Mouse (Mus musculus) CH12.LX (cell line): ENCODE measurements at regions not wholly inside any gene's neighbourhood (a gene's known extent, or its start where the extent isn't known, plus 50 kb on each side); places are given as distances from the start of the nearest gene placed in this dataset.

ENCODE experiments used
- CTCF ChIP-seq, 2 experiments: IDR thresholded peaks in 1 of 2; conservative IDR thresholded peaks in 1 of 2; 2 replicates each; pipeline ENCODE4 v1.5.1; 2011 to 2012; ENCODE audit warnings: low read depth in 2 of 2, low read length in 2 of 2, improper control_type of control experiment in 1 of 2, inconsistent platforms in 1 of 2, mild to moderate bottlenecking in 1 of 2, moderate library complexity in 1 of 2
- ELF1 ChIP-seq: IDR thresholded peaks from 2 replicates; pipeline ENCODE4 v1.6.1; 2014; ENCODE audit warnings: low read depth, mild to moderate bottlenecking, inconsistent platforms, low read length, improper control_type of control experiment
- EP300 ChIP-seq: IDR thresholded peaks from 2 replicates; pipeline ENCODE4 v1.6.1; 2011; ENCODE audit warnings: low read length, improper control_type of control experiment
- POLR2A ChIP-seq: IDR thresholded peaks from 2 replicates; pipeline ENCODE4 v1.6.1; 2011; ENCODE audit warnings: low read depth, mild to moderate bottlenecking, improper control_type of control experiment, low read length
- TCF12 ChIP-seq: IDR thresholded peaks from 2 replicates; pipeline ENCODE4 v1.6.1; 2014; ENCODE audit warnings: low read depth, mild to moderate bottlenecking, inconsistent platforms, low read length, improper control_type of control experiment
- UBTF ChIP-seq: IDR thresholded peaks from 2 replicates; pipeline ENCODE4 v1.6.1; 2012; ENCODE audit warnings: low read depth, mild to moderate bottlenecking, inconsistent platforms, low read length, improper control_type of control experiment, moderate library complexity
- USF1 ChIP-seq: IDR thresholded peaks from 2 replicates; pipeline ENCODE4 v1.6.1; 2014; ENCODE audit warnings: low read depth, mild to moderate bottlenecking, inconsistent platforms, low read length, improper control_type of control experiment
- ZNF384 ChIP-seq: IDR thresholded peaks from 2 replicates; pipeline ENCODE4 v1.6.1; 2012; ENCODE audit warnings: low read depth, low read length, improper control_type of control experiment, inconsistent platforms

GRCm38 (mm10) chr16:78060516-78060915 lies 240.8 kb upstream of the Cxadr start:
- TF ChIP-seq POLR2A (no peak), EP300 (no peak), CTCF (conservative IDR thresholded peaks at IDR 0.05 in 1 of 2, IDR thresholded peaks at IDR 0.05 in 1 of 2; ENCODE audit: low read depth in 2 of 2, low read length in 2 of 2) (no peak), TCF12 (no peak), USF1 (no peak), ZNF384 (no peak), UBTF (no peak), ELF1 (no peak)
